Mouse (Mus musculus) lung, postnatal 0 days (tissue): ENCODE measurements at regions not wholly inside any gene's neighbourhood (a gene's known extent, or its start where the extent isn't known, plus 50 kb on each side); places are given as distances from the start of the nearest gene placed in this dataset.

Experiments
- CTCF ChIP-seq: IDR thresholded peaks from 2 replicates; pipeline ENCODE4 v1.5.1; 2016; ENCODE audit warnings: antibody characterized with exemption, mild to moderate bottlenecking
- EP300 ChIP-seq: IDR thresholded peaks from 2 replicates; pipeline ENCODE4 v1.6.1; 2016; ENCODE audit warnings: antibody characterized with exemption, mild to moderate bottlenecking, control low read depth

- TF ChIP-seq CTCF = no peak
- TF ChIP-seq EP300 = no peak
Observed at GRCm38 (mm10) chr12:86600041-86600440, 78.5 kb upstream of the Vash1 start.
